Mouse (Mus musculus) CH12.LX (cell line): ENCODE data around the gene Slc35f2.

Experiments used
- CTCF ChIP-seq, 2 experiments: IDR thresholded peaks in 1 of 2; conservative IDR thresholded peaks in 1 of 2; 2 replicates each; pipeline ENCODE4 v1.5.1; 2011 to 2012; ENCODE audit warnings: low read depth in 2 of 2, low read length in 2 of 2, improper control_type of control experiment in 1 of 2, inconsistent platforms in 1 of 2, mild to moderate bottlenecking in 1 of 2, moderate library complexity in 1 of 2
- EP300 ChIP-seq: IDR thresholded peaks from 2 replicates; pipeline ENCODE4 v1.6.1; 2011; ENCODE audit warnings: low read length, improper control_type of control experiment
- JUND ChIP-seq: conservative IDR thresholded peaks from 2 replicates; pipeline ENCODE4 v1.6.1; 2011; ENCODE audit warnings: low read depth, low read length, improper control_type of control experiment
- POLR2A ChIP-seq: IDR thresholded peaks from 2 replicates; pipeline ENCODE4 v1.6.1; 2011; ENCODE audit warnings: low read depth, mild to moderate bottlenecking, improper control_type of control experiment, low read length
- POLR2AphosphoS2 ChIP-seq: IDR thresholded peaks from 2 replicates; pipeline ENCODE4 v1.6.1; 2011; ENCODE audit warnings: low read depth, low read length, improper control_type of control experiment
- RAD21 ChIP-seq: IDR thresholded peaks from 2 replicates; pipeline ENCODE4 v1.6.1; 2011; ENCODE audit warnings: low read depth, mild to moderate bottlenecking, low read length, improper control_type of control experiment, moderate library complexity
- RCOR1 ChIP-seq: conservative IDR thresholded peaks from 2 replicates; pipeline ENCODE4 v1.6.1; 2012; ENCODE audit warnings: low read depth, mild to moderate bottlenecking, inconsistent platforms, low read length, improper control_type of control experiment
- USF1 ChIP-seq: IDR thresholded peaks from 2 replicates; pipeline ENCODE4 v1.6.1; 2014; ENCODE audit warnings: low read depth, mild to moderate bottlenecking, inconsistent platforms, low read length, improper control_type of control experiment
- ZC3H11A ChIP-seq: IDR thresholded peaks from 2 replicates; pipeline ENCODE4 v1.6.1; 2012; ENCODE audit warnings: low read depth, mild to moderate bottlenecking, inconsistent platforms, low read length, improper control_type of control experiment

GRCm38 (mm10) chr9:53772121-53772561 is 803 bp downstream of the Slc35f2 start:
- TF ChIP-seq EP300 (no peak), RAD21 (no peak), CTCF (conservative IDR thresholded peaks at IDR 0.05 in 1 of 2, IDR thresholded peaks at IDR 0.05 in 1 of 2; ENCODE audit: low read depth in 2 of 2, low read length in 2 of 2) (no peak), ZC3H11A (no peak), USF1 (no peak), POLR2A (no peak), POLR2AphosphoS2 (no peak), RCOR1 (no peak), JUND (no peak)
